8 mouse cellular contexts compared by ENCODE assay signal in the genomic region with DNA sequence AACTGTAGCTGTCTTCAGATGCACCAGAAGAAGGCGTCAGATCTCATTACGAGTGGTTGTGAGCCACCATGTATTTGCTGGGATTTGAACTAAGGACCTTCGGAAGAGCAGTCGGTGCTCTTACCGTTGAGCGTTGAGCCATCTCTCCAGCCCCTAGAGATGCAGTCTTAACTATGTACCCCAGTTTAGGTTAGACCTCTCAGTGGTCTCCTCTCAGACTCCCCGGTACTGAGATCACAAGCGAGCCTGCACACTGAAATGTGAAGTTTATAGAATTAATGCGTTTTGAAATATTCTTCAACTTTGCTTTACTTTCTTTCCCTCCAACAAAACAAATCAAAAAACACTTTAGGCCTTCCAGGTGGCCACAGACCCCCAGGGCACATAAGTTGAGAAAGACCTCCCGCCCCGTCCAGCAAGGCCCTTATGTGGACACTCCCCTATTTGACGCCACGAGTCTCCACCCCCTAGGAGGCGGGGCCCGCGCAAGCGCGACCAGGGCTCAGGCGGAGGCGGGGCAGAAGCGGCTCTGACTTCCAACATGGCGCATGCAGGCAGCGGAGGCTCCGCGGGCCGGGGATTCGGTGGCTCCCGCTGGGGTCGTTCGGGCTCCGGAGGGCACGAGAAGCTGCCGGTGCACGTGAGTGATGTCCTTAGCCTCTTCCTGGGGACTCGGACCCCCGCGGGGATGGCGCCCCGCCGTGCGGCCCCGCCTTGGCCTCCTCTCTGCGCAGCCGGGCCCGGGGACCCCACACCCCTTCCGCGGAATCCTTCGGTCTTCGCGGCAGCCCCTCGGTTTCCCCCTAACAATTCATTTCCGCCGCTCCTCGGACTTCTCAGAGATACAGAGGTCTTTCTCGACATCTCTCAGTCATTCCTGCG. TPM values are rescaled to one million over a fixed set of nuclear protein-coding genes. Genes with fewer than 3 reads are reported as not detected.
DNase-seq lines count a peak whose midpoint lies in the region; ATAC-seq and TF ChIP-seq lines count a peak whose summit lies in the region.

A gene (plus strand): TSS at position 517 of the 882 bp plus-strand sequence.

- H3K4me1 ChIP-seq in ES-E14 (ENCODE audit: control insufficient read depth in 2 of 2, insufficient read depth in 2 of 2, low read length in 2 of 2, poor library complexity in 1 of 2) = peaks cover 0 to 4% of the 10 kb centered on the region in 2 experiments; a peak in 1 of 4 replicates
- peaks cover 10% of the 10 kb centered on the region for H3K4me1 ChIP-seq in forebrain, embryonic 16.5 days (replicated peaks; ENCODE audit: control insufficient read depth, insufficient read depth, low read length)
- 0 out of 2 replicates have a peak, but pooled peaks cover 3% of the 10 kb centered on the region for H3K4me1 ChIP-seq in lung, embryonic 14.5 days (ENCODE audit: insufficient read depth)
- H3K4me1 ChIP-seq in olfactory bulb, adult 2 months (ENCODE audit: control insufficient read depth, insufficient read depth, low read length) = peaks cover 19% of the 10 kb centered on the region
- H3K4me1 ChIP-seq in thymus, adult 2 months (replicated peaks; ENCODE audit: control insufficient read depth, insufficient read depth, low read length) = peaks cover 6% of the 10 kb centered on the region

- peak within 1 kb of the TSS; percentile 91 for H3K4me2 ChIP-seq in forebrain, embryonic 16.5 days (ENCODE audit: low read length)
- H3K4me2 ChIP-seq in lung, embryonic 14.5 days = peak within 1 kb of the TSS; percentile 79

- H3K27ac ChIP-seq in ES-E14 (ENCODE audit: insufficient read depth, low read depth, low read length, poor library complexity, severe bottlenecking) = no peak within 1 kb of the TSS
- H3K27ac ChIP-seq in forebrain, embryonic 16.5 days (ENCODE audit: low read length) = no peak within 1 kb of the TSS
- peak within 1 kb of the TSS; percentile 94 for H3K27ac ChIP-seq in layer of hippocampus, adult 2 months
- no peak within 1 kb of the TSS for H3K27ac ChIP-seq in lung, embryonic 14.5 days (ENCODE audit: low read depth)
- peak within 1 kb of the TSS; percentile 38; the same call in 1 of the 2 replicates for H3K27ac ChIP-seq in olfactory bulb, adult 2 months (ENCODE audit: insufficient read depth, low read depth, low read length)
- H3K27ac ChIP-seq in thymus, adult 2 months (ENCODE audit: control insufficient read depth, insufficient read depth, low read length) = no peak within 1 kb of the TSS; the same call in 1 of the 2 replicates

- H3K36me3 ChIP-seq in ES-E14 (ENCODE audit: control insufficient read depth, insufficient read depth, low read length, poor library complexity, severe bottlenecking) = peaks cover 28% of the 10 kb centered on the region
- peaks cover 22% of the 10 kb centered on the region for H3K36me3 ChIP-seq in forebrain, embryonic 16.5 days (ENCODE audit: control insufficient read depth, insufficient read depth)
- H3K36me3 ChIP-seq in lung, embryonic 14.5 days (ENCODE audit: insufficient read depth) = peaks cover 34% of the 10 kb centered on the region
- peaks cover 30% of the 10 kb centered on the region for H3K36me3 ChIP-seq in thymus, adult 2 months (ENCODE audit: control insufficient read depth, insufficient read depth, low read length)

- TF ChIP-seq POLR2A in olfactory bulb, adult 2 months (IDR thresholded peaks at IDR 0.05; ENCODE audit: insufficient read depth, low read depth, low read length) = peak; percentile 95
- peak; percentile 90 for TF ChIP-seq POLR2A in thymus, adult 2 months (IDR thresholded peaks at IDR 0.05; ENCODE audit: control insufficient read depth, extremely low read depth, insufficient read depth, low read length, poor library complexity)

- no peak for TF ChIP-seq CTCF in layer of hippocampus, adult 2 months (conservative IDR thresholded peaks at IDR 0.05)
- TF ChIP-seq CTCF in lung, embryonic 14.5 days (IDR thresholded peaks at IDR 0.05; ENCODE audit: low read depth) = no peak
- no peak for TF ChIP-seq CTCF in olfactory bulb, adult 2 months (IDR thresholded peaks at IDR 0.05; ENCODE audit: insufficient read depth, low read depth, low read length)
- TF ChIP-seq CTCF in thymus, adult 2 months (IDR thresholded peaks at IDR 0.05; ENCODE audit: borderline replicate concordance, control insufficient read depth, extremely low read depth, insufficient read depth, low read length, poor library complexity) = 0 out of 2 replicates have a peak, but pooled peaks have one; percentile 18

- peak; percentile 99 for ATAC-seq in forebrain, embryonic 16.5 days
- peak; percentile 98 for ATAC-seq in lung, embryonic 14.5 days (ENCODE audit: insufficient read depth)

- 14% methylated on average over 56 of the region's 56 CpGs for WGBS in forebrain, embryonic 16.5 days
- WGBS in lung, embryonic 14.5 days = 14% methylated on average over 55 of the region's 56 CpGs
- 14% methylated on average over 56 of the region's 56 CpGs for WGBS in olfactory bulb, adult 2 months
- WGBS in thymus, adult 2 months = 15% methylated on average over 56 of the region's 56 CpGs

- no peaks in the 10 kb centered on the region for H3K9me3 ChIP-seq in ES-E14 (ENCODE audit: control insufficient read depth, insufficient read depth, low read depth, low read length)
- no peaks in the 10 kb centered on the region for H3K9me3 ChIP-seq in forebrain, embryonic 16.5 days (ENCODE audit: control insufficient read depth, low read length)
- no peaks in the 10 kb centered on the region for H3K9me3 ChIP-seq in lung, embryonic 14.5 days (ENCODE audit: low read depth, low read length)

- H3K9ac ChIP-seq in ES-E14 (ENCODE audit: insufficient read depth, low read depth, low read length, poor library complexity, severe bottlenecking) = peak within 1 kb of the TSS; percentile 95
- H3K9ac ChIP-seq in forebrain, embryonic 16.5 days (replicated peaks; ENCODE audit: low read depth, low read length) = peak within 1 kb of the TSS; percentile 95
- peak within 1 kb of the TSS; percentile 97 for H3K9ac ChIP-seq in lung, embryonic 14.5 days

- in situ Hi-C loops in ES-E14 (cut with MboI; ENCODE audit: low sequenced_read_pairs in 2 of 2, unreplicated experiment in 2 of 2) = no loop called here

- intact Hi-C loops in heart, postnatal 36 days (cut with DNase I) = loop anchor here (5.0 to 10.0 kb wide), 4 partner anchors 156 to 632 kb away; a partner anchor contains a TSS

- no peaks in the 10 kb centered on the region for H3K27me3 ChIP-seq in forebrain, embryonic 16.5 days (replicated peaks; ENCODE audit: control insufficient read depth, insufficient read depth, low read length)
- no peaks in the 10 kb centered on the region for H3K27me3 ChIP-seq in lung, embryonic 14.5 days (ENCODE audit: insufficient read depth, low read length)
- H3K27me3 ChIP-seq in thymus, adult 2 months (ENCODE audit: control insufficient read depth, insufficient read depth, low read length) = no peaks in the 10 kb centered on the region

- peak; percentile 81 for DNase-seq in ES-E14 (ENCODE audit: low read depth, low spot score)
- peak; percentile 93 to 95 for DNase-seq in cerebellum, adult 18-20 months
- DNase-seq in heart, postnatal 36 days = peak; percentile 97 to 98
- DNase-seq in layer of hippocampus, adult 2 months (ENCODE audit: low spot score in 2 of 2) = peak; percentile 94 to 96
- peak; percentile 96 for DNase-seq in lung, embryonic 14.5 days
- DNase-seq in thymus, adult 2 months = peak; percentile 97

- peak within 1 kb of the TSS; percentile 90 to 94 for H3K4me3 ChIP-seq in ES-E14 (ENCODE audit: insufficient read depth in 1 of 2, low read depth in 1 of 2, low read length in 2 of 2, poor library complexity in 1 of 2, severe bottlenecking in 1 of 2)
- peak within 1 kb of the TSS; percentile 83 for H3K4me3 ChIP-seq in forebrain, embryonic 16.5 days (replicated peaks; ENCODE audit: low read length)
- H3K4me3 ChIP-seq in layer of hippocampus, adult 2 months = peak within 1 kb of the TSS; percentile 82
- H3K4me3 ChIP-seq in lung, embryonic 14.5 days (ENCODE audit: low read depth, low read length) = peak within 1 kb of the TSS; percentile 97
- H3K4me3 ChIP-seq in olfactory bulb, adult 2 months (ENCODE audit: insufficient read depth, low read depth, low read length) = peak within 1 kb of the TSS; percentile 87
- peak within 1 kb of the TSS; percentile 88 for H3K4me3 ChIP-seq in thymus, adult 2 months (ENCODE audit: control insufficient read depth, insufficient read depth, low read length)

TF ChIP-seq in ES-E14, 5 proteins besides CTCF, POLR2A, EP300 and RAD21:
- TF ChIP-seq HCFC1 (IDR thresholded peaks at IDR 0.05; ENCODE audit: borderline replicate concordance, insufficient read depth, low read length) (no peak), MAFK (IDR thresholded peaks at IDR 0.05; ENCODE audit: insufficient read depth, low read depth, low read length) (no peak), ZNF384 (IDR thresholded peaks at IDR 0.05; ENCODE audit: low read depth, low read length) (no peak), ZC3H11A (IDR thresholded peaks at IDR 0.05; ENCODE audit: borderline replicate concordance, low read depth, low read length) (no peak), CHD2 (IDR thresholded peaks at IDR 0.05; ENCODE audit: low read depth, low read length) (no peak)

RNA-seq across cellular contexts. Expression of the gene that starts here (rescaled TPM):
- total RNA-seq in ES-E14 (2012; rRNA removed) = 135 and 189 TPM in 2 replicates
- polyA plus RNA-seq in forebrain, embryonic 16.5 days (2015; fragmentation: Nextera tagmentation; extraction: Ambion mirVana) = 192 and 208 TPM in 2 replicates
- 10 to 100 TPM; 77.3 to 80.6 TPM for total RNA-seq in heart, postnatal 36 days (2021)
- total RNA-seq in layer of hippocampus, adult 2 months (2021) = 100 to 1,000 TPM; 171 to 181 TPM
- polyA plus RNA-seq in lung, embryonic 14.5 days (2014; fragmentation: Nextera tagmentation; extraction: Ambion mirVana) = 172 and 179 TPM in 2 replicates
- polyA plus RNA-seq in olfactory bulb, adult 2 months (2012; ENCODE audit: insufficient read depth, insufficient read length, low replicate concordance, missing spikeins) = 224 TPM in 1 of 2 replicates, not detected in the other
- 394 and 423 TPM in 2 replicates for polyA plus RNA-seq in thymus, adult 2 months (2012; rRNA removed)

Comparison
In these comparisons a context has a peak if more than half of its experiments do, and no peak if none do; other contexts are left out.
1. H3K27ac ChIP-seq: peak in layer of hippocampus, adult 2 months (single experiment) and olfactory bulb, adult 2 months (single experiment); none in ES-E14 (single experiment), forebrain, embryonic 16.5 days (single experiment), lung, embryonic 14.5 days (single experiment) and thymus, adult 2 months (single experiment).
2. Peak in every context shown above with its lines, with median percentiles within 50 percentile points of each other: DNase-seq, H3K4me3 ChIP-seq and H3K9ac ChIP-seq.